In genomic region chr13:31808804-31809420, GRCm38 (mm10) we compare ENCODE assay signal across 8 mouse cellular contexts. TPM values are rescaled to one million over a fixed set of nuclear protein-coding genes. Genes with fewer than 3 reads are reported as not detected.
DNase-seq lines count a peak whose midpoint lies in the region; ATAC-seq and TF ChIP-seq lines count a peak whose summit lies in the region.

No protein-coding gene starts in this region.

- TF ChIP-seq POLR2A in cerebellum, adult 2 months (IDR thresholded peaks at IDR 0.05; ENCODE audit: borderline replicate concordance, insufficient read depth, low read length): no peak

- no peak overlapping the region for H3K27ac ChIP-seq in cerebellum, adult 2 months (ENCODE audit: insufficient read depth, low read length)
- peak overlapping the region; percentile 99 for H3K27ac ChIP-seq in limb, embryonic 12.5 days

- H3K4me1 ChIP-seq in cerebellum, adult 2 months (ENCODE audit: control insufficient read depth, insufficient read depth, low read length): no peaks in the 10 kb centered on the region
- H3K4me1 ChIP-seq in megakaryocyte, embryonic 14.5 days: peaks cover 45% of the 10 kb centered on the region
- peaks cover 25% of the 10 kb centered on the region for H3K4me1 ChIP-seq in limb, embryonic 12.5 days (replicated peaks)

- peak overlapping the region; percentile 11 for H3K4me3 ChIP-seq in cerebellum, adult 2 months (replicated peaks; ENCODE audit: insufficient read depth, low read depth, low read length)
- peak overlapping the region; percentile 94 for H3K4me3 ChIP-seq in megakaryocyte, embryonic 14.5 days (replicated peaks)
- H3K4me3 ChIP-seq in limb, embryonic 12.5 days (replicated peaks): peak overlapping the region; percentile 71

- peaks cover 11% of the 10 kb centered on the region; the same call in 1 of the 2 replicates for H3K27me3 ChIP-seq in cerebellum, adult 2 months (ENCODE audit: control insufficient read depth, insufficient read depth, low read length)
- peaks cover 94% of the 10 kb centered on the region for H3K27me3 ChIP-seq in megakaryocyte, embryonic 14.5 days (replicated peaks)
- H3K27me3 ChIP-seq in limb, embryonic 12.5 days: peaks cover 83% of the 10 kb centered on the region
- no peaks in the 10 kb centered on the region for H3K27me3 ChIP-seq in splenic B cell, adult 2 months (ENCODE audit: control insufficient read depth, insufficient read depth, low read length, poor library complexity, severe bottlenecking)

- peak overlapping the region; percentile 96 for H3K9ac ChIP-seq in limb, embryonic 12.5 days (replicated peaks)

- H3K4me2 ChIP-seq in limb, embryonic 12.5 days: peak overlapping the region; percentile 71

- WGBS in cerebellum, adult 2 months: 13% methylated on average over 16 of the region's 16 CpGs
- 5% methylated on average over 16 of the region's 16 CpGs for WGBS in limb, embryonic 12.5 days

- no peak for ATAC-seq in megakaryocyte, adult 5-6 weeks (ENCODE audit: poor library complexity, severe bottlenecking)
- no peak for ATAC-seq in limb, embryonic 12.5 days (ENCODE audit: insufficient number of reproducible peaks, insufficient read depth, low FRiP score, low TSS enrichment, low read depth)
- no peak for ATAC-seq in granulocyte monocyte progenitor cell, adult 5-6 weeks (replicated peaks; ENCODE audit: poor library complexity, severe bottlenecking)

- no peak for TF ChIP-seq CTCF in cerebellum, adult 2 months (IDR thresholded peaks at IDR 0.05; ENCODE audit: borderline replicate concordance, insufficient read depth, low read depth, low read length)

- no peaks in the 10 kb centered on the region for H3K36me3 ChIP-seq in megakaryocyte, embryonic 14.5 days (replicated peaks; ENCODE audit: low read length)
- peaks cover 17% of the 10 kb centered on the region for H3K36me3 ChIP-seq in limb, embryonic 12.5 days
- H3K36me3 ChIP-seq in splenic B cell, adult 2 months (ENCODE audit: control insufficient read depth, insufficient read depth, low read length, poor library complexity, severe bottlenecking): no peaks in the 10 kb centered on the region

- H3K9me3 ChIP-seq in megakaryocyte, embryonic 14.5 days: peaks cover 13% of the 10 kb centered on the region
- H3K9me3 ChIP-seq in limb, embryonic 12.5 days: no peaks in the 10 kb centered on the region

- no peak for DNase-seq in cerebellum, adult 2 months
- DNase-seq in cerebellum, adult 18-20 months: no peak
- DNase-seq in splenic B cell, adult 2 months (ENCODE audit: low read depth, low spot score): peak; percentile 20
- no peak for DNase-seq in urinary bladder, adult 2 months (ENCODE audit: low spot score)

RNA-seq across cellular contexts. Expression of gene Foxc1, which starts 2.5 kb away (rescaled TPM):
- polyA plus RNA-seq in cerebellum, adult 2 months (2012; rRNA removed): 1.9 and 2.0 TPM in 2 replicates
- 0.17 and 0.74 TPM in 2 replicates for polyA plus RNA-seq in megakaryocyte, embryonic 14.5 days (2012; ENCODE audit: insufficient read depth, low replicate concordance)
- 0.18 and 0.30 TPM in 2 replicates for total RNA-seq in megakaryocyte, adult 5-6 weeks (2015)
- total RNA-seq in megakaryocyte, adult 5-6 weeks (2017): 0.07 and 0.28 TPM in 2 replicates
- 7.5 and 8.5 TPM in 2 replicates for polyA plus RNA-seq in limb, embryonic 12.5 days (2016; fragmentation: Nextera tagmentation; extraction: Ambion mirVana)
- total RNA-seq in granulocyte monocyte progenitor cell, adult 5-6 weeks (2014; fragmentation: Nextera tagmentation): not detected in 2 replicates
- total RNA-seq in granulocyte monocyte progenitor cell, adult 5-6 weeks (2017): not detected in 2 replicates
- polyA plus RNA-seq in urinary bladder, adult 2 months (2012; rRNA removed): 4.1 and 5.8 TPM in 2 replicates

Comparison
In these comparisons a context has a peak if more than half of its experiments do, and no peak if none do; other contexts are left out.
1. H3K4me3 ChIP-seq: peak in every context shown above with its lines; median percentile 94 in megakaryocyte, embryonic 14.5 days; 71 in limb, embryonic 12.5 days; 11 in cerebellum, adult 2 months.